Mouse (Mus musculus) liver, adult 2 months (tissue): Measurements from ENCODE around the gene Zfp280c.

ENCODE experiments used
- CTCF ChIP-seq: fragments of 200-500 bp; IDR thresholded peaks from 2 replicates; pipeline ENCODE4 v1.5.1; 2011; ENCODE audit warnings: low read depth, low read length, control low read depth
- POLR2A ChIP-seq: fragments of 200-500 bp; IDR thresholded peaks from 2 replicates; pipeline ENCODE4 v1.6.1; 2011; ENCODE audit warnings: low read length, control low read depth; ENCODE audit not compliant: insufficient read depth; ENCODE audit errors: extremely low read depth

DNA sequence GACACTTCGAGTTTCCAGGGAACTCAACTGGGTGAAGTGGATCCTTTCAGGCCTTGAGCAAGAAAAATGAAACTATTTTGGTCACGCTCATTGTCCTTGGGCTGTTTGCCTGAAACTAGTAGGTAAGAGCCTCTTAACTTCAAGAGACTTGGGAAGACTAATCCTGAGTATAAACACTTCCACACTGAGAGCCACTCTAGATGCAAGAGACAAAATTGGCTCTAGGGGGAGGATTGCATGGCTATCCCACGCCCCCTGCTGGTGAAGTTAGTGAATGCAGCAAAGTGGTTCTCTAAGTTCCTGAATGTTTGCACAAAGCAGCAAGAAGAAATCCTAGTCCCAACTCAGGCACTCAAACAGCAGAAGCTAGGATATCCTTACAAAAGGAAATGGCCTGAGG, 62.1 kb downstream of the Zfp280c start:
- peak; percentile 71 for TF ChIP-seq CTCF
- TF ChIP-seq POLR2A: no peak
